Mouse (Mus musculus) CD4-positive, CD25-positive, alpha-beta regulatory T cell, adult 2 months (primary cell): ENCODE results near the gene Afap1l2.

Experiments used
- DNase-seq: peaks from one replicate; pipeline ENCODE4 v3.0.0-alpha.2; 2012; ENCODE audit warnings: low read depth, low spot score

Afap1l2 gene

DNA sequence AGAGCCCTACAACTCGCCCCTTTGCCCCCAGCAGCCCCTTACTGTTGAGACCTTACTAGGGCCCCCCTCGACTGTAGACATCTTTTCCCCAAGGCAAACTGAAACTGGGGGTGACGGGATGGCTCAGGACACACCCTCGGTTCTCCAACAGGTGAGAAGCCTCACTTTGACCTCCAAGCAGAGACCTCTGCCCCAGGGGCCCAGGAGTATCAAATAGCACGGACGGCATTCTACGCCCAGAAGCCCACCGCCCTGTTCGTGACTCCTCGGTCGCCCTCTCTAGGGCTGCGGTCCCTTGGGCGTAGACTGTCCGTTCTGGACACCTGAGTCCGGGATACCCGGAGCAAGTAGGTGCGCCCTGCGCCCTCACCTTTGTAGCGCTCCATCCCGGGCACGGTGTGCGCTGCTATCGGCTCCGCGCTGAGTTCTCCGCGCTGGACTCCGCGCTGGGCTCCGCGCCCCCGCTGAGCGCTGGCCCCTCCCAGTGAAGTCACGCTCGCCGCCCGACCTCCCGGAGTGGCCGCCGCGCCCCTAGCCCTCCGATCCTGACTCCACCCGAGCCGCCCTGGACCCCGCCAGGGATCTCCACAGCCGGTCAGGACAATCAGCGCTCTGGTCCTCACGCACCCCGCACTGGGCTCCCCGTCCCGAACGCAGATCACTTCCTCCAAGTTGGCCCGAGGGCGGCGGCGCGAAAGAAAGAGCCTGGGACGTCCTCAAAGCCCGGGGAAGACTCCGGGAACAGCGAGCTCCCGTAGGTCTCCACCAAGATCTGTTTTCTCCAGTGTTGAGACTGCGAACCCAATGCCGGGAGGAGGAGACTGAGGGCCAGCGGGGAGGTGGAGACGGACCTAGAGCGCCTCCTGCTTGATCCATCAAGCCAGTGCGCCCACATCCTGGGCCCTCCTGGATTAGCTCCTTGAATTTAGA lies at the start of gene Afap1l2:
Gene Afap1l2 (minus strand): TSS at position 448 of the 930 bp plus-strand sequence.
- peak; percentile 24 for DNase-seq

DNA sequence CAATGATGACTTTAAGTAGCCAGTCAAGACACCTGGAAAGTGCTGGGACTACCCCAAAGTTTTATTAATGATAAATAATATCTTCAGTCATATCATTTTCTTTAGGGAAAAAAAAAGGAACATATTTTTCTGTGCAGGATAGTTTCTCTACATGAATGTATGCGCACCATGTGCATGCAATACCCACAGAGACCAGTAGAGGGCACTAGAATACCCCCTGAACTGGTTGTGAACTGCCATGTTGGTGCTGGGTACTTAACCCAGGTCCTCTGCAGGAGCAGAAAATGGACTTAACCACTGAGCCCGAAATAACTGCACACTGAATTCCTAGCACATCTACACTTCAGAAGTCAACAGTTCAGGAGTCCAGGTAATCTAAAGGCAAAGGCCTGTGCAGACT lies 49.5 kb upstream of the Afap1l2 start:
- DNase-seq = peak; percentile 37

DNA sequence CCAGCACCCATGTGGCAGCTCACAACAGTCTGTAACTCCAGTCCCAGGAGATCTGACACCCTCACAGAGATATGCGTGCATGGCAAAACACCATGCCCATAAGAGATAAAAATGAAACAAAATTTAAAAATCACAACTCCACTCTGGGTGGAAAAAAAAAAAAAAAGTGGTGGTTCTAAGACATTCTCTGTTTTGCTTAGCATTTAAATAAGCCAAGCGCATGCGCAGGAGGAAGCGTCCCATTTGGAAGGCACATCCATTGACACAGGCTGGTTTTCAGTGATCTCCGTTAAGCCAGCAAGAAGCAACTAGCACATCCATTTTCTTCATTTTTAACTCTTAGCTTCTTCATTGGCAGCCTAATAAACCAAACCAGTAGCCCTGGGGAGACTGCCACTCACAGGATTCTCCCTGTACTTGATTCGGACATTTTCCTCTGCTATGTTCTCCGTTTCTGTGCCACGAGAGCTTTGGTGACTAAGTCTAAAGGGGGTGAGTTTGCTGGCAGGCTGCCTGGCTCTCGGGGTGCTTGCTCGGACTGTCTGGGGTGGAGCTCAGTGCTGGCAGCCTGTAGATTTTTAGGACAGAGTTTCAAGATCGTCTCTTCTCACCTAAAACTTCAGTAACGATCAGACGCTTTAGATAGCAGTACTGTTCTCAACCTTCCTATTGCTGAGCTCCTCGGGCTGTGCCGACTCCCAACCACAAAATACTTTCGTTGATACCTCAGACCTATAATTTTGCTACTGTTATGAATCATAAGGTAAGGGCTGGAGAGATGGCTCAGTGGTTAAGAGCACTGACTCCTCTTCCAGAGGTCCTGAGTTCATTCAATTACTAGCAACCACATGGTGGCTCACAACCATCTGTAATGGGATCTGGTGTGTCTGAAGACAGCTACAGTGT lies 47.4 kb upstream of the Afap1l2 start:
- no peak for DNase-seq

DNA sequence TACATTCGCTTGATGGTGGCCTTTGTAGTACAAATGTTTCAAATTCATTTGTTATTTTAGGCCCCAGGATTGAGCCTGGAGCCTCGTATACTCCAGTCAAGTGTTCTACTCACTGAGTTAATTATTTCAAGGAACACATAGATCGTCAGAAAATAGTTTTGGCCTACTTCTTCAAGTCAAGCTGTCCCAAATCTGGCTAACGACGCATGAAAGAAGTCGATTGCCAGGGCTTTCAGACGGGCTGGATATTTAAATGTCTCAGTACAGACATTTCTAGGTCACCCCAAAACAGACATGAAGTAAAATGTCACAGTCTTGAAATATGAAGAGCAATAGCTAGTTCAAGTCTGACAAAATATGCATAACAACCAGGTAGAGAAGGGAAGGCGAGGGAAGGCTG lies 44.9 kb upstream of the Afap1l2 start:
- DNase-seq = no peak

GRCm38 (mm10) chr19:57052016-57052415 lies 44.0 kb upstream of the Afap1l2 start:
- no peak for DNase-seq

GRCm38 (mm10) chr19:57049592-57050090 lies 41.6 kb upstream of the Afap1l2 start:
- no peak for DNase-seq

- no peak for DNase-seq
Measured at GRCm38 (mm10) chr19:57047671-57048320, 39.8 kb upstream of the Afap1l2 start.

DNA sequence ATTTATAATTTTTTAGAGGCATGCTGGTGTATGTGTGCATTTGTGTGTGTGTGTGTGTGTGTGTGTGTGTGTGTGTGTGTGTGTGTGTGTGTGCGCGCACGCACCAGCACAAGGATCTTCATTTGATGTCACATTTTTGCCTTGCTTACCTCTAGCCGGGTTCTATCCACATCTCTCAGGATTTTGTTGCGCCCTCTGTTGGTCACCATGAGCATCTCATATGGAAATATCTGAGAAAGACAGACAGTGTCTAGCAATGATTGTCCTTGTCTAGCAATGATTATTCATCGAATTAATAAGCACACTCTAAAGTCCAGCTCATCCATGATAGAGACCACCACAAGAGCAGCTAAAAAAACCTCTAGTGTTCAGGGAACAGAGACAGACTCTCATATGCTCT lies 31.2 kb upstream of the Afap1l2 start:
- DNase-seq = peak; percentile 66

DNA sequence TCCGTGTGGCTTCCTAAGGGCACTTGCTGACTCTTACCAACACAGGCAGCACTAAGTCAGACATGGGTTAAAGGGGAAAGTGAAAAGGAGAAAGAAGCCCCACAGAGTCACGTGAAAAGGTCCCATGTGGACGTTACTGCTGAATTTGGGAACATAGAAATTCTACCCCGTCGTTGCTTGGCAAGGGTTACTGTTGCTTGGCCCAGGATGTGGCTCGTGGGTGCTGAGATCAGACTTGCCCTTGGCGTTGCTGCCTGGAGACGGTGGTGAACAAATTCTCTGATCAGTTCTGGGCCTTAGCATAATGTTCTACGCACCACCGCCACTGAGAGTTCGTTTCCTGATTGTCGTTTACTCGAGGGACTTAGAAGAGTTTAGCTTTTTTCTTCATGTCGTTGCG lies 28.8 kb upstream of the Afap1l2 start:
- DNase-seq = no peak

GRCm38 (mm10) chr19:57031582-57031981 lies 23.6 kb upstream of the Afap1l2 start:
- peak; percentile 69 for DNase-seq

DNA sequence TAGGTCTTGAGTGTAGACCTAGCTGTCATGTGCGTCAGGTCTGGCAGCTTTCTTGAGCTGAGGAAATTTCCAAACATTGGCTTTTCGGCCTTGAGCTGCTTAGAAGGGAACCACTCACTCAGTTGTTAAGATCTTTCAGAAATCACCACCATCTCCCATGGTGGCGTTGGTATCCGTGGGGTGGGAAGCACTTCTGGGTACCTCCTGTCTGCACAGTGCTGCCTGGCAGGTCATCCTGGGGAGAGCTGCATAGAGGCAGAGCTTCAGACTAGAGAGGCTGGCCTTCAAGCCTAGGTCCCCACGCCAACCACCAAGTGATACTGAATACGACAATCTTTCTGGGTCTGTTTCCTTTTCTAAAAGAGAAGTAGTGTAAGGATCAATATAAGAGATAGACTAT lies 21.4 kb upstream of the Afap1l2 start:
- DNase-seq = no peak

DNA sequence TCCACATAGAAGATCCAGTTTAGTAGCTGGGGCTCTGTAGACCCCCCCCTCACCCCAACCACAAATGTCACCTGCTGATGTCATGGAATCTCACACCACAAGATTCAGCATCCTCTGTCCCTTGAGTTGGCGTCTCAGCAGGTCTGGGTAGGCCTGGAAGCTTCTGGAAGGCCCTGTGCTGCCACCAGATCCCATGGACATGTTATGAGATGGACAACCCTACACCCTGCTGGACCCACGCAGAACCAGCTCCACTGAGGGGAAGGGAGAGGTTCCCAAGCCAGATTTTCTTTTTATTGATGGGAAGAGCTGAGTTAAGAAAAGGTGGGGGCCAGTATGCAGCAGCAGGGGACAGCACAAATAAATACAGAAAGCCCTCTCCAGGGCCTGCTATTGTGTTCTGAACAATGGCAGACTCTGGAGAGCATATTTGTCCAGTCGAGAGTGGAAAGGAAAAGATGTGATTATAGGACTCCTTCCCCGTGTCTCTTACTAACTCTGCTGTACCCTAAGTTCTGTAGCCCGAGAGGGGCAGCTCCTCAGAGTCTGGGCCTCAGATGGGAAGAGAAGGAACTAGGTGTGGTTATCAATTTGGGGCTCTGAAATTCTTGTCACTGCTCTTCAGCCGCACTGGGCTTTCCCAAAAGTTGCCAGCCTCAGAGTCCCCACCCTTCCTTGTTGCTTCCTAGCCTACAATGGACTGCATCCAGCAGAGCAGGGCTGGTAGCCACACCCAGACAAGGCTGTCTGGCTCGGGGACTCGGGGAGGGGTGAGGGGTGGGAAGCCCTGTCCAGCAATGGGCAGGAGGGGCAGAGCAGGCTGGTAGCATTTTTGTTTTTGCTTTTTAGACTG lies 20.5 kb upstream of the Afap1l2 start:
- no peak for DNase-seq

GRCm38 (mm10) chr19:57026501-57026900 lies 18.5 kb upstream of the Afap1l2 start:
- DNase-seq = no peak

DNA sequence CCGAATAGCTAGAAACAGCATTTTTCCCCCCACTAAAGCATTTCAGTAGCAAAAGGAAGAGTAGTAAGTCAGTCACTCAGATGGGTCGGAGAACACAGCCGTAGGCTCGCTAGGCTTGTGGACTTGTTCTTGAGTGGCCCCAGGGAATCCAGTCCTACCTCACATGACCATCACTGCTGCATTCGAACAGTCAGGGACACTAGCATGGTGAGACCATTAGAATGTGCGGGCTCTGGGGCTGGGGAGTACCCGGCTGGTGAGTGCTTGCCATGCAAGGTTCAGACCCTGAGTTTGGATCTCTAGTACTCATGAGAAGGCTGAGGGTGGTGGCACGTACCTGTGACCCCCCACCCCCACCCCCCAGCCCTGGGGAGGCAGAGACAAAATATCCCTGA lies 9.8 kb upstream of the Afap1l2 start:
- no peak for DNase-seq

- DNase-seq = no peak
Measured at GRCm38 (mm10) chr19:57016995-57017784, 9.2 kb upstream of the Afap1l2 start.

DNA sequence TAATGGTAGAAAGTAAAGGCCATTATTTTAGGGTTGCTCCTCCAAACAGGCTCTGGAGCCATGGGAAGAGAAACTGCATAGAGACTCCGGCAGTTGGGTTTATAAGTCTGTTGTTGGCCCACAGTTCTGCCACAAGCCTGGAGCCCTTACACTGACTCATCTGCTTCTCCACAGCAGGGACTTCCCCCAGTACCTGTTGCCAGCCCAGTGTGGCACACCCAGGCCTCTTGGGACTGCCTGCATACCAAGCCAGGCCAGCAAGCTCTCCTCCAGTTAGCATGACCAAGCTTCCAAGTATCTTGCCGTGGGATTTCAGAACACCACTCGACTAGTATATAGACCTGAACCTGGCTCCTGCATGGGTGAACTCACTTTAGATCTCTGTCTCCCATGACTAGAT lies 6.8 kb upstream of the Afap1l2 start:
- DNase-seq = peak; percentile 29

- DNase-seq = no peak
Measured at GRCm38 (mm10) chr19:57013271-57013677, 5.2 kb upstream of the Afap1l2 start.

- DNase-seq = no peak
Measured at GRCm38 (mm10) chr19:57012068-57012467, 4.0 kb upstream of the Afap1l2 start.

- no peak for DNase-seq
Measured at GRCm38 (mm10) chr19:57010064-57010463, 2.0 kb upstream of the Afap1l2 start.

DNA sequence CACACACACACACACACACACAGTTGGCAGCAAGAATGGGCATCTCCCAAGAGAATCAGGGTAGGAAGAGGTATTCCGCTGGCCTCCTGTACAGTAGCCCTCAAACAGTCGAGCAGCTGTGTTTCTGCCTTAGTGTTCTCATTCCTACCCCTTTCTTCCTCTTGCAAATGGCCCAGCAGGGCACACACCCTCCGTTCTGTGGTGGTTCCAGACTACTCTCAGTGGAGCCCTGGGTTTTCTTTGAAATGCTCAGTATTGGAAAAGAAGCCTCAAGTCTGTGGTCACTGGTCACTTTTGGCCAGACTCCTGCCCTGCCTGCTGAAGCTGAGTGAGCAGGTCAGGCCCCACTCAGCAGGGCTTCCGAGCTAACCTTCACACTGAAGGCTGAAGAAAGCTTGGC lies 1.6 kb upstream of the Afap1l2 start:
- no peak for DNase-seq
